Mouse (Mus musculus) cerebellum, adult 11-12 months (tissue): ENCODE data around the gene Hoxa5.

Source experiments
- DNase-seq: peaks from one replicate; pipeline ENCODE4 v3.0.0; 2022

Gene Hoxa5

DNA sequence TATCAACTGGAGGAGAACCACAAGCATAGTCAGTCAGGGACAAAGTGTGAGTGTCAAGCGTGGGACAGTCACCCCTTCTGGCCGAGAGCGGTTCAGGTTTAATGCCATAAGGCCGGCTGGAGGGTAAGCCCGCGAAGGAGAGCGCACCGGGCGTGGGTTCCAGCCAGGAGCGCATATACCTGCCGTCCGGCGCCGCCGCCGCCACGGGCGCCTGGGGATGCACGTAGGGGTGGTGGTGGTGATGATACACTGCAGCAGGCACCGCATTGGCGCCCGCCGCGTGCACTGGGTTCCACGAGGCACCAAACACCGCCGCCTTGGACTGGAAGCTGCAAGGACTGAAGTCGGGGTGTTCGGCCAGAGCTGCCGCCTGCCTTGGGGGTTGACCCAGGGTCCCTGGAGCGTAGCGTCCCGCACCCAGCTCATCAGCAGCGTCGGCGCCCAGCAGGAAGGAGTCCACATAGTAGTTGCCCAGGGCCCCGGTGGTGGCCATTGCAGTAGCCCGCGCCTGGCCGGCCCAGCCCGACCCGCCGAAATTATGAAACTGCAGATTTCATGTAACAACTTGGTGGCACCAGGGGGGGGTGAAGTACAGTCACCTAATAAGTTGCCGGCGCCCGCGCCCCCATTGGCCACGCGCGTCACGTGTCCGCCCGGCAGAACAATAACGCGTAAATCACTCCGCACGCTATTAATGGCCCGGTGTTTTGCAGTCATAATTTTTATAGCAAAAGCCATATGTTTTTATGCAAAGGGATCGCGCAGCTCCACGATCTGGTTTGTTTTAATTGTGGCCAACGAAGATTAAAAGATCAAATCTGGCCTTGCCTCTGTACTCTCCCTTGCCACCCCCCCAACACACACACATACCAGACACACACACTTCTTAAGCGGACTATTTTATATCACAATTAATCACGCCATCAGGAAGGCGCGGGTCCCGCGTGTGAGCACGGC lies 21.5 kb upstream of the Hoxa5 start:
- no peak for DNase-seq

DNA sequence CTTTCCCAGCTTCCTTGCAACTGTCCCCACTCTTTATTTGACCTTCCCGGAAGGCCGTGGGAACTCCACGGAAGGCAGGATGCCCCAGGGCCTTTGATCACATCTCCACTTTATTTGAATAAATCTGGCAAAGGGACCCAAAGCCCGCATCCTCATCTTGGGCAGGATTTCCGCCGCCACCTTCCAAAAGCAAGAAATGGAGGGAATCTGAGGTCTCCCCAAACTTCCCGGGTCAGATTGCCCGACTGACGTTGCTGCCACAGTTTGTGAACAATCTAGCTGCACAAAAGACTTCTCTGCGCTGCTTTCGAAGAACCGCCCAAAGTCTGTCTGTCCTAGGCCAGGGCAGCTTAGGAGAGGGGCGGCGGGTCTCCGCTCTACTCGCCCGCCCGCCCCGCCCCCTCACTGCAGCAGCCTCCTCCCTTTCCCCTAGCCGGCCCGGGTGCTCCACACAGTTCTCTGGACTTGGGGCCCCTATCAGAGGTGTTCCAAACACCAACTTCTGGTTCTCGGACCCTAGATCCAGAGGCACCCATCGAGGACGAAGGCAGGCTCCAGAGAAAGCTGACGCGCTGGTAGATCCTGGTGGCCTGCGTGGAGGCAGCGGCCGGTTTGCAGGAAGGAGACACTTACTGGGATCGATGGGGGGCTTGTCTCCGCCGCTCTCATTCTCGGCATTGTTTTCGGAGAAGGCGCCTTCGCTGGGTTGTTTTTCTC lies 20.7 kb upstream of the Hoxa5 start:
- DNase-seq = no peak

GRCm38 (mm10) chr6:52223939-52224760 lies 19.8 kb upstream of the Hoxa5 start:
- no peak for DNase-seq

GRCm38 (mm10) chr6:52222729-52223128 lies 18.3 kb upstream of the Hoxa5 start:
- no peak for DNase-seq

- no peak for DNase-seq
Measured at GRCm38 (mm10) chr6:52221993-52222685, 17.8 kb upstream of the Hoxa5 start.

DNA sequence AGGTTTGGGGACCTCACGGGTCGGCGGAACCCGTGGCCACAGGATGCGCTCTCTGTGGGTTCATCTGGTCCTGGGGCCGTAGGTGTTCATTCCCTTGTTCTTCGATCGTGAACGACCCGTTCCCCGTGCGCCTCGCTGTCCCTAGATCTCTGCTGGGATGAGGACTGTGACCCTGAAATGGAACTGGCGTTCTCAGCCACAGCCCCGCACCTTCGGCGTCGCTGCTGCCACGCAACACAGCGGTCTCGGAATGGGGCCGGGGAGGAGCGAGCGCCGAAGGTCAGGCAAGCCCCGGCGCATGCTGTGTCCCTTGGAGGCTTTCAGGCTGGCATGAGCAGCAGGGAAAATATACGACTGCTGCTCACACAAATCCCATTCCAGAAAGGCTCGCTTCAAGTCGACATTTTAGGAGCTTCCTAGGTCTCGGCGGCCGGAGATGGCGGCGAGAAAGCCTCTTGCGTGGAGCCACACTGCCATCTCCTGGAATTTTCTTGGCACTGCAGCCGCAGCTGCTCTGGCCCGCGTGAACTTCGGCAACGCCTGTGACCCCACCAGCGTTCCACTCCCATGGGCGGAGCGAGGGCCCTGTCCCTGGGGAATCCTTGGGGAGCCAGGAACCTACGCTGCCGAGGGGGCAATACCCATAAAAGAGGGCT lies 17.1 kb upstream of the Hoxa5 start, which contains the start of gene Hoxa7:
Gene Hoxa7 (minus strand): TSS at position 518 of the 656 bp plus-strand sequence.
- peak; percentile 72 for DNase-seq

GRCm38 (mm10) chr6:52220865-52221310 lies 16.5 kb upstream of the Hoxa5 start:
- DNase-seq = no peak

DNA sequence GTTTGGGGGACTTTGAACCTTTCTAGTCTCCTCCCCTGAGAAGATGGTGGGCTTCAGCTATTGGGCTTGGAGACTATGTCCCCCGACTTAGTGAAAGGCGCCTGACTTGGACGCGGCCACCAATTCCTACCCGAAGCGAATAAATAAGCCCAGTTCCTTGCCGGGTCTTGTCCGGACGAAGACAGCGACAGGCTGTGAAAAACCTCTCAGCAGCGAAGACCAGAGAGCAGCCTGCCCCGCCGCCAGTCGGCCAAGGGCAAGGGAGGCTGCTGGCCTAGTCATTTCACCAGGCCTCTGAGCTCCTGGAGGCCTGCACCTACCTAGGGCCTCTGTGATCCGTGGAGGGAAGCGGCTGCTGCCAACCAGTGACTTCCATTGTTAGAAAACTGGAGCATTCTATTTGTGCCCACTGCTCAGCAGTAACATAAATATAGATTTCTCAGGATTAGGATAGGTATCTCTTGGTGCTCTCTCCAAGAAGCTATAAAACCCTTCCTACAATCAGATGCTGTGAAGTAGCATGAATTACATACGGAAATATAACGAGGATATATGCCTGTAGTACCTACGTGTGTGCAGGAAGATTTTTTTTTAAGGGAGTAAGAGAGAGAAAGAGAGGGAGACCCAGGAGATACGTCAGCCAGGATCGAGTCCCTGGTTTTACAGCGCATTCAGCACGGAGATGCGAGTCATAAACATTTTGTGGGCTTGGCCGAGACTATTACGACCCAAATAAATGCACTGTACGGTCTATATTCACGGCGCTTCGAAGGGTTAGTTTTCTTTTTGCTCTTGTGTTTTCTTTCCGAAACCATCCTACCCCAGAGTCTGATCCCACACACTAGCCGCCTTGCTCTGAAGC lies 15.8 kb upstream of the Hoxa5 start:
- no peak for DNase-seq

- no peak for DNase-seq
Measured at GRCm38 (mm10) chr6:52219234-52219942, 15.0 kb upstream of the Hoxa5 start.

DNA sequence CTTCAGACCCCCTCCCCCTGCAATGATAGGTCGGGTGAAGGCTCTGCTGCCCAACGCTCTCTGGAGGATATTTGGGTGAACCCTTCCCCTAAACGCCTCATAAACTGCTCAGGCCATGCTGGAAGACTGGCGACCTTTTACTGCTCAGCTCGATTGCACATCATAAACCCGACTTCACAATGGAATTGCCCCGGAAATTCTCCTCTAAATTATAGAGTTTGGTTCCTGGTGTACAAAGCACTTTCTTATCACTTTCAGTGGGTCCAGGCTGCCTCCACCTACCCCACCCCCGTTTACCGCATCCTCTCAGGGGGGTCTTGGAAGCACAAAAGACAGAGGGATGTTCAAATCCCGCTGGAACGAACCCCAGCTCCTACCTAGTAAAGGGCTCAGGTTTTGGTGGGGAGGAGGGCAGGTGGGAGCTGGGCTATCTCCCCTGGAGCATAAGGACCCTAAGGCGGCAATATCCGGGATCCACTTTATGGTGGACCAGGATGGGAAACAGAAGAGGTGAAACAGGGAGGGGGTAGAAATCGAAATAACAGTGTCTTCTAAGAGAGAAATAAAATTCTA lies 14.3 kb upstream of the Hoxa5 start:
- no peak for DNase-seq

GRCm38 (mm10) chr6:52217895-52218642 lies 13.7 kb upstream of the Hoxa5 start:
- DNase-seq = no peak

DNA sequence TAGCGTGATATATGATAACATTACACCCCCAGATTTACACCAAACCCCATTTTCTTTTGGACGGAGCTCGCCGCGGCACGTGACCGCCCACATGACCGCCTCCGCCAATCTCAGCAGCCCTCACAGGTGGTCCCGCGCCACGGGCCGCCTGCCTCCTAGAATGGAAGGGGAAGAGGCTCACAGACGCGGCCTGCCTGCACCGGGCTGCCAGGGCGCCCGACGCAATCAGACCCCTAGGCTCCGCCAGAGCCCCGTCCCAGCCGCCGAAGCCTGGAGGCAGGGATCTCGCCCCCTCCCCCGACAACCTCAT lies 13.0 kb upstream of the Hoxa5 start:
- DNase-seq = no peak

DNA sequence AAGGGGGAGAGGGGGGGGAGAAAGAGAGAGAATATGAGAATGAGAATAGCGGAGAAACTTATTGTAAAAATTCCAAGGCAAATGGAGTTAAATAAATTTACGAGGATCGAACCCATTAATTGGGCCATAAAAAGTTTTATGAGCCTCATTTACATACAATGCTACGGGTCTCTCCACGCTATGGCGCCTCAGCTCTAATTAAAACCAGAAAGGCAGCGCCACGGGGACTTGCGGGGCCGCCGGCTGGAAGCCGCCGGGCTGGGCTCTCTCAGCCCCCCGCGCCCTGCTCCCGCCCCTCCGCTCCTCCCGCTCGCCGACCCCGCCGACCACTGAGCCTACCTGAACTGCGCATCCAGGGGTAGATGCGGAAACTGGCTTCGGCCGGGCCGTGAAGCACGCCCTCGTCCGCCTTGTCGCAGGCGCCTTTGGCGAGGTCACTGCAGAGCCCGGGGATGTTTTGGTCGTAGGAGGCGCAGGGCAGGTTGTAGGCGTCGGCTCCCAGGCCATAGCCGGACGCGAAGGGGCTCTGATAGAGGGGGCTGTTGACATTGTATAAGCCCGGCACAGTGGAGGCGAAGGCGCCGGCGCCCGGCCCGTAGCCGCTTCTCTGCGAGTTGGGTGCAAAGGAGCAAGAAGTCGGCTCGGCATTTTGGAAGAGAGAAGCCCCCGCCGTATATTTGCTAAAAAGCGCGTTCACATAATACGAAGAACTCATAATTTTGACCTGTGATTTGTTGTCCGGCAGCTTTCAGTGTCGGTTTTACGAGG lies 12.5 kb upstream of the Hoxa5 start:
- no peak for DNase-seq

GRCm38 (mm10) chr6:52215771-52216535 lies 11.6 kb upstream of the Hoxa5 start:
- DNase-seq = no peak

DNA sequence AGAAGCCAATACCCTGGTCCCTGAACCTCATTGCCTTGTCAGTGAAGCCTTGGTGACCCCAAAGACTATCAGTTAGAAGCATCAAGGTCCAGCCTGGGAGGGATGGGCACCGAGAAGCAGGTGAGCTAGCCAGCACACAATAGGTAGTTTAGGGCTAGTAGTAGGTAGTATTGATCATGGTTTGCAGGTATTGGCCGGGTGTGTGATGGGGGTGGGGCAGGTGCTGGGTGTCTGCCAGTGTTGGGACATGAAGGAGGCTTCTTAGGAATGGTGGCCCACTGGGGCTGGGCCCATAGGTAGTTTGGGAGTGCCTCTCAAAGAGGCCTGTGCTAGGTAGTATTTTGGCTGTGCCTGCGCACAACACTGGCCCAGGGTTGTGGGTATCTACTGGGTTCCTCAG lies 10.7 kb upstream of the Hoxa5 start:
- DNase-seq = no peak

DNA sequence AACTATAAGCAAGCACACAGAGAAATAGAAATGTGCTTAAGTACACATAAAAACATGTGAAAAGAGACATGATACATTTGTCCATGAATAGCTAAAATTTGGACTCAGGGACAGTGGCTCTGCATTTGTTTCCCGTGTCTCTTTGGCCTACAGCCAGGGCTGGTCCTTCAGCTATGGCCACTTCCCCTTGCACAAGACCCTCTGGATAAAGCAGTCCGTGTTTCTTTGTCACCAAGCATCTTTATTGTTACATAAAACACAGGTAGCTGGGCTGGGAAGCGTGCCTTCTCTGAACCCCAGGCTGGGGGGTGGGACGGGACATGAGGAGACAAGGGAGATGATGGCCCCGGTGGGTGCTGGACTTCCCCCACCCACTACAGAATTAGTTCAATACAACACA lies 9.9 kb upstream of the Hoxa5 start:
- DNase-seq = no peak

GRCm38 (mm10) chr6:52213119-52213986 lies 9.0 kb upstream of the Hoxa5 start, which contains the start of the genes Hoxa3 and Gm28308:
Gene Hoxa3 (minus strand): TSS chr6:52213336.
Gene Gm28308 (minus strand): TSS chr6:52213339.
- DNase-seq = no peak
